Comparison of ENCODE assay signal across 19 mouse cellular contexts in the genomic region with DNA sequence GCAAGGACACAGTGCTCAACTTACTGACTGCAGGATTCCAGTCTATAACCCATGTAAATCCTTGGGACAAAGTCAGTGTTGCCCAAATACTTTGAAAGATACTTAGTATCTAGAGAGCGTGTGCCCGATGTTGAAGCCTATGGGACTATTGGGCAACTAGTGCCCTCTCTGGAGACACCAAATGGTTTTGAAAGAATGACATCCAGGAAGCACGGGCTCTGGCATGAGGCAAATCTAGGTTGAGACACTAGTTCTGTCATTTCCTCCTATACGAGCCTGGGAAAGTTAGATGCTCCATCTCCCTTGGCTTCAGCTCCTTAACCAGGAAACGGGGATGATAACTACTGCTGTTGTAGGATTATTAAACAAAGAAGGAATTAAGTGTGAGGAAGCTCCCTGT.
"Had no signal": no experiment of that assay in that cellular context is flagged by ENCODE, and none has a peak within 500 bp of the region (broad histone marks: within the 10 kb centered on the region; RNA-seq: fewer than 3 reads in every experiment).

No protein-coding gene starts in this region.

- H3K4me3 ChIP-seq: kidney, embryonic 15.5 days; left cerebral cortex, adult 2 months; liver, embryonic 13.5 days; megakaryocyte, embryonic 14.5 days; midbrain, embryonic 10.5 days; midbrain, embryonic 13.5 days; myocyte; neural tube, embryonic 13.5 days had no signal

- H3K36me3 ChIP-seq: liver, embryonic 13.5 days; neural tube, embryonic 13.5 days had no signal

- H3K27me3 ChIP-seq: kidney, embryonic 15.5 days; liver, embryonic 13.5 days; megakaryocyte, embryonic 14.5 days; midbrain, embryonic 13.5 days; neural tube, embryonic 13.5 days had no signal

- H3K9ac ChIP-seq: kidney, embryonic 15.5 days; liver, embryonic 13.5 days; midbrain, embryonic 13.5 days; neural tube, embryonic 13.5 days had no signal

- H3K9me3 ChIP-seq: kidney, embryonic 15.5 days; liver, embryonic 13.5 days; midbrain, embryonic 13.5 days; neural tube, embryonic 13.5 days had no signal

- DNase-seq: kidney, postnatal 10 days; kidney, postnatal 36 days; layer of hippocampus, postnatal 36 days; liver, embryonic 13.5 days; lung, adult 2 months; lung, postnatal 14 days; lung, postnatal 4 days; retina, postnatal 1 day; thymus, adult 2 months; thymus, postnatal 14 days had no signal

- H3K4me2 ChIP-seq: kidney, embryonic 15.5 days; liver, embryonic 13.5 days; midbrain, embryonic 13.5 days; neural tube, embryonic 13.5 days had no signal

- H3K27ac ChIP-seq: kidney, embryonic 15.5 days; left cerebral cortex, adult 2 months; liver, embryonic 13.5 days; midbrain, embryonic 10.5 days; midbrain, embryonic 13.5 days; neural tube, embryonic 13.5 days; stomach, postnatal 0 days had no signal

- ATAC-seq: midbrain, embryonic 13.5 days; midbrain, embryonic 16.5 days had no signal
